Mouse (Mus musculus): ENCODE data around the gene Cdk9. TPM values are rescaled to one million over a fixed set of nuclear protein-coding genes. Genes with fewer than 3 reads are reported as not detected.

Cdk9 gene
- total RNA-seq (2015) (82.1 and 84.4 TPM in 2 replicates), total RNA-seq (2017) (73.9 and 79.2 TPM in 2 replicates)

GRCm38 (mm10) chr2:32712934-32713817, at the start of gene Cdk9:
TSS of gene Cdk9 (minus strand) at chr2:32713076.
- ATAC-seq (ENCODE audit: poor library complexity, severe bottlenecking): peak; percentile 41

GRCm38 (mm10) chr2:32761859-32762258, 49.0 kb upstream of the Cdk9 start:
- no peak for ATAC-seq (ENCODE audit: poor library complexity, severe bottlenecking)

DNA sequence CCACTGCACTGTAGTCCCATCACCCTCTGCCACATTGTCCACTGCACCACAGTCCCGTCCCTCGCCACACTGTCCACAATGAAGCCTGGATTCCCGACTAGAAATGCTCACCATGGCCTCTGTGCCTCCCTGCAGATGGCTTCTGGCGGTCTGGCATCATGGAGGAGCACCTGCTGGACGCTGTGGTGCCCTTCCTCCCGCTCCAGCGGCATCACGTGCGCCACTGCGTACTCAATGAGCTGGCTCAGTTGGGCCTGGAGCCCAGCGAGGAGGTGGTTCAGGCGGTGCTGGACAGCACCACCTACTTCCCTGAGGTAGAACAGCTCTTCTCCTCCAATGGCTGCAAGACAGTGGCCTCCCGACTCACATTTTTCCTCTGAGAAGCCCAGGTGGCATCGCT, 48.5 kb upstream of the Cdk9 start:
- no peak for ATAC-seq (ENCODE audit: poor library complexity, severe bottlenecking)

- no peak for ATAC-seq (ENCODE audit: poor library complexity, severe bottlenecking)
These were observed 46.1 kb upstream of the Cdk9 start for GRCm38 (mm10) chr2:32759001-32759400.

- no peak for ATAC-seq (ENCODE audit: poor library complexity, severe bottlenecking)
These were observed 45.6 kb upstream of the Cdk9 start for GRCm38 (mm10) chr2:32758503-32758902.

DNA sequence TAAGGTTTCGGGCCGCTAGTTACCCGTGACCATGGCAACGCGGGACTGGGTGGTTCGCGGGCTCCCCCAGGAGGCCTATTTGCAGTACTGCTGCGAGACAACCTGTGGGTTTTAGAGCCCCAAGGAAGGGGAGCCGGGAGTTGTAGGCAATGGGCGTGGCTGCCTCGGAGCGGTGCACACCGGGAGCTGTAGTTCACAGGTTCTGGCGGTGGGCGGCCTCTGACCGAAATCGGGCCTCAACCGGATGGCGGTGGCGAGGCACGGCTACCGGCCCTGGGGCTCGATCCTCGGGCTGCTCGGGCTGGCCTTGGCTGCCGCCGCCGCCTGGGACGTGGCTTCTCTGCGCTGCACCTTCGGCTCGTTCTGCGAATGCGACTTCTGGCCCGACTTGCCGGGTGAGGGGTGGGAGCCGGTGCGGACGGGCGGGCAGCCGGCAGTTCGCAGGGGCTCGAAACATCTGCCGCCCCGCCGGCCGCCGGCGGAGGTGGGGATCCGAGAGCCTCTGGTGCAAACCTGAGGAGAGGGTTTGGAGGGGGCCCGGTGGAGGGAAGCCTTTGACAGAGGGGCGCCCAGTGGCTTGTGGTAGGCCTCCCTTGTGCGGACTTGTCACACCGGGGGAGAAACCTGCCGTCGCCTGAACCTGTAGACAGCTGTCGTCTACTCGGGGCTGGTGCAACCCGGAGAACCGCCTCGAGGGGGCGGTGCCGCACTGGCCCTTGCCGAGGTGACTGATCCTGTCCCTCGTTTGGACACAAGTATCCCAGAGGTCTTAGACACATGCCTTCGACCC, 44.4 kb upstream of the Cdk9 start, which contains the start of gene Tor2a:
Gene Tor2a (plus strand): TSS at position 179 of the 790 bp plus-strand sequence.
- peak; percentile 99 for ATAC-seq (ENCODE audit: poor library complexity, severe bottlenecking)

DNA sequence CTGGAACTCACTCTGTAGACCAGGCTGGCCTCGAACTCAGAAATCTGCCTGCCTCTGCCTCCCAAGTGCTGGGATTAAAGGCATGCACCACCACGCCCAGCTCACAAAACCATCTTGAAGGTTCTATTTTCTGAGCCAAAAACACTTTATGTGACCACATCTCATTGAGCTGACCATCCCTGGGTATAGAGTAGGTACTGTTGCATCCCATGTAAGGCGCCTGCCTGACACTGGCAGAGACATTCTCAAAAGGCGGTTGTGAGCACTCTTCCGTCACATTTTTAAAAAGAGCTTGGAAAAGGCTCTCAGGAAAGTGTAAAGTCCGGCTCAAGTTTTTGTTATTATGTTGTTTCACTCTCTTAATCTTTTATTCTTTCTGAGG, 43.8 kb upstream of the Cdk9 start:
- 0 out of 2 replicates have a peak, but pooled peaks have one; percentile 1 for ATAC-seq (ENCODE audit: poor library complexity, severe bottlenecking)

DNA sequence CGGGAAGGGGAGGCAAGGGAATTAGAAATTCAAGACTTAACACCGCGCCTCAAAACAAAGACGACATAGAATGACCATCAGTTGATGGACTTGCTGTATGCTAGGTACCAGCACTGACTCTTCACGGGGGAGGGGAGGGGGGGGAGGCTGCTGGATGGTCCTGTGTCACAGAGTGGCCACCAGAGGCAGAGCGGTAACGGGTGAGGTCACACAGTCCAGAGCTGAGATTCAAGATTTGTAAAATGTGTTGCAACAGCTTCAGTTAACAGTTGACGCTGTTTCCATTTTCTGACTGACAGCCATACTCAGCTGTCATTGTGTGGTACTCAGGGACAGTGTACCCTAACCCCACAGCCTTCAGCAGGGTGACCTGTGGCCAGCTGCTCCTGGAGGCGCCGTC, 39.3 kb upstream of the Cdk9 start:
- no peak for ATAC-seq (ENCODE audit: poor library complexity, severe bottlenecking)

- ATAC-seq (ENCODE audit: poor library complexity, severe bottlenecking): no peak
These were observed 38.8 kb upstream of the Cdk9 start for GRCm38 (mm10) chr2:32751665-32752033.

DNA sequence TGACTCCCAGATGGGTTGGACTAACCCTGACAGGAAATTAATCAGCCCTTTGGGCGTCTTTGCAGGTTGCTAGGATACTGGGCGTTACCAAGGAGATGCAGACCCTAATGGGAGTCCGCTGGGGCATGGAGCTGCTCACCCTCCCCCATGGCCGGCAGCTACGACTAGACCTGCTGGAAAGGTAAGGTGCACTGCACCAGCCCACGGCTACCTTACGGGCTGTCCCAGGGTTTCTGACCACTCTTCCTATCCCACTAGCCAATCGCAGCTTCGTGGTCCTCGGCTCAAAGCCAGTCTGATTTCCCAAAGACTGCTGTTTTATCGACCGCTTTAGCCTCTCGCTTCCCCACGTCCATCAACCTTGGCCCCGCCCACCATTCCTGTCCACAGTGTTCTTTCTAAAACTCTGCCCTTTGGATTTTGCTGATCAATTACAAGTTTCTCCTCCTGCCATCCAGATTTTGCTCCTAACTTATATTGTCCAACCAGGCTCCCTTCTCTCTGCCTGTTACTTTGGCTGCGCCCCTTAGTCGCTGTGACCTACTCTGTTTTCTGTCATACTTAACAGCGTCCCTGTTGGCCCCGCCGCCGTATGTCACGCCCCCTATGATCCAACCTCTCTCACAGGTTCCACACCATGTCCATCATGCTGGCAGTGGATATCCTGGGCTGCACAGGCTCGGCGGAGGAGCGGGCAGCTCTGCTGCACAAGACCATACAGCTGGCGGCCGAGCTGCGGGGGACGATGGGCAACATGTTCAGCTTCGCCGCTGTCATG, 38.2 kb upstream of the Cdk9 start:
- no peak for ATAC-seq (ENCODE audit: poor library complexity, severe bottlenecking)

GRCm38 (mm10) chr2:32750199-32750598, 37.3 kb upstream of the Cdk9 start:
- no peak for ATAC-seq (ENCODE audit: poor library complexity, severe bottlenecking)

- ATAC-seq (ENCODE audit: poor library complexity, severe bottlenecking): no peak
These were observed 36.2 kb upstream of the Cdk9 start for GRCm38 (mm10) chr2:32749082-32749481.

DNA sequence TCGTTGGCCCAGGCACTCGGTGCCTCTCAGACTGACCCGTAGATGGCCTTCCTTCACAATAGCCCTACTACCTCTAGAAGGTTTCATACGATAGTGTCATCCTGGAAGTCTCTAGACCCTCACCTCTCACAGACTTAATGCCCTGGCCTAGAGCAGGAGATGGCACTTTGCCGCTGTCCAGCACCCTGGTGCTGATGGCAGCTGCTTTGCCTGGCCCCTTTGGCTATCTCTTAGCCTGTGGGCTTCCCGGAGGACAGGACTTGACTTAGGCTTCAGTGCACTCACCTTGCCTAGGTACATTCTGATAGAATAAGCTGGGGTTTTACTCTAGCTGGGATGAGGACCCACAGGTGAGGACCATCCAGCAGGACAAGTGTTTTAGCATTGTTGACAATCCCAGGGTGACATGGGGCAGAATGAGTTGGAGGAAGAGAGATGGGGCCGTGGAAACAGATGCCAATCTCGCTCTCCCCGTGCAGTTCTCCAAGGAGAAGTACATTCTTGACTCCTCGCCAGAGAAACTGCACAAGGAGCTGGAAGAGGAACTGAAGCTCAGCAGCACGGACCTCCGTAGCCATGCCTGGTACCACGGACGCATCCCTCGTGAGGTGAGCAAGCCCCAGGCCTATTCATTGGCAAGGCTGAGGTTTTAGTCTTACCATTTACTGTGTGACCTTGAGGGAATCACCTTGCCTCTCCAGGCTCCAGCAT, 31.6 kb upstream of the Cdk9 start:
- 0 out of 2 replicates have a peak, but pooled peaks have one; percentile 43 for ATAC-seq (ENCODE audit: poor library complexity, severe bottlenecking)

DNA sequence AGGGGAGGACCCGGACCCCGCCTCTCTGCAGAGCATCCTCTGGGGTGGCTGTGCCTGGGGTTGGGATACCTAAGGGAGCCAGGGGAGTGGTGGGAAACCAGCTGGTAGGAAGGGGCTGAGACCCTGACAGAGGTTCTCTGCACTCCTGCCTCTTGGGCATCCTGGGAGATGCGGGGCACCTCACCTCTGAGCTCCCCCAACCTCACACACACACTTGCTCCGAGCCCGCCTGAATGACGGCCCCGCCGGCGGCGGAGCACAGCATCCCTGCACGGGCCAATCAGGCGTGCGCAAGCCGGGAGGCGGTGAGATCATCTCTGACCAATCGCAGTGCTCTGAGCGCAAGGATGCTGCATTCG, 29.3 kb upstream of the Cdk9 start:
- ATAC-seq (ENCODE audit: poor library complexity, severe bottlenecking): no peak

- ATAC-seq (ENCODE audit: poor library complexity, severe bottlenecking): no peak
These were observed 28.6 kb upstream of the Cdk9 start for GRCm38 (mm10) chr2:32741273-32742172.

DNA sequence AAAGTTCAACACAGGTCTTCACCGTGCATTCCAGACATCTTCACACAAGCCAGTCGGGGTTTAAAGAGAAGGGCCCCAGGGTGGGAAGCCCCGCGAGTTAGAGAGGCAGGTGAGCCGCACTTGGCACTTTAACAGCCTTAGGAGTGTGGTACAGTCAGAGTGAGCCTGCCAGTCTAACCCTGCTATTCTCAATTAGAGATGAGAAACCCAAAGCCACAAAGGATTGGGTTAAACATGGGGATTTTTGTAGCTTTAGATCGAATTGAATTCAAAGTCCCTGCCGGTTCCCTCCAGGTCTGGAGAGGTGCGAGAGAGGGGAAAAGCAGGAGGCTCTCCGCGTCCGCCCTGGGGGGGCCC, 28.0 kb upstream of the Cdk9 start, which contains the start of gene 6330409D20Rik:
Gene 6330409D20Rik (minus strand): TSS at position 101 of the 357 bp plus-strand sequence.
- no peak for ATAC-seq (ENCODE audit: poor library complexity, severe bottlenecking)

DNA sequence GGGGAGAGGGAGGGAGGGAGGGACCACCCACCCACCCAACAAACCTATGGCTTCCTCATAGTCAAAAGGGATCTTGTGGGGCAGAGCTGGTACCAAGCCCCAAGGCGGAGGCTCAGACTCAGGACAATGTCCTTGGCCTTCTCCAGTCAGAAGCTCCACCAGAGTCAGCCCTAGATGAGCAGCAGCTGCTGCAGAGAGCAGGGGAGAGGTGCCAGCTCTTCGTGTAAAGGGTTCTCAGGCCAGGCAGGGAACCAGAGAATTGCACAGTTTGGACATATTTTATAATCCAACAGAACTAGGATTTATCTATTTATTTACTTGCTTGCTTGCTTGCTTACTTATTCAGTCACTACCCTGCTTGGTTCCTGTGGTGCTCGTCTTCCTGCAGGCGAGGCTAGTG, 26.4 kb upstream of the Cdk9 start:
- ATAC-seq (ENCODE audit: poor library complexity, severe bottlenecking): no peak

GRCm38 (mm10) chr2:32737008-32737407, 24.1 kb upstream of the Cdk9 start:
- ATAC-seq (ENCODE audit: poor library complexity, severe bottlenecking): no peak

GRCm38 (mm10) chr2:32736306-32736829, 23.5 kb upstream of the Cdk9 start:
- ATAC-seq (ENCODE audit: poor library complexity, severe bottlenecking): no peak

Data from megakaryocyte, adult 5-6 weeks (primary cell).